Mouse (Mus musculus) ovary, postnatal 10 days (tissue): ENCODE results near the gene AC131692.1.

Experiments
- DNase-seq: peaks from one replicate; pipeline ENCODE4 v3.0.0; 2022; ENCODE audit warnings: low spot score

The AC131692.1 gene

DNA sequence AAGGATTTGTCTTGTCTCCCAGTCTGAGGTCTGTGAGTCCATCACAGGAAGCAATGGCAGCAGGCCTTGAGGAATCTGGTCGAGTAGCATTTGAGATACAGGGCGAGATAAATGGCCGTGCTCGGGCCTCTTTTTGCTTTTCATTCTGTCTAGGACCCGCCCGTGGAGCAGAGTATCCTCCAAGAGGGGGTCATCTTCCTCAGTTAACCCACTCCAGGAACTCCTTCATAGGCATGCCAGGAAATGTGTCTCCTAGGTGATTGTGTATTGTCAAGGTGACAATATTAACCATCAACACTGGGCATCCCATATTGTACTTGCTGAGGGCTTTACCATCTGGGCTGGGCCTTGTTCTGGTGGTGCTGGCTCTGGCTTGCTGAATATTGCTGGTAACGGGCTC is at the start of gene AC131692.1:
AC131692.1 (plus strand) TSS at position 301 of the 400 bp plus-strand sequence.
- no peak for DNase-seq

GRCm38 (mm10) chr19:6045366-6046293 is 48.6 kb upstream of the AC131692.1 start:
- DNase-seq, result no peak

DNA sequence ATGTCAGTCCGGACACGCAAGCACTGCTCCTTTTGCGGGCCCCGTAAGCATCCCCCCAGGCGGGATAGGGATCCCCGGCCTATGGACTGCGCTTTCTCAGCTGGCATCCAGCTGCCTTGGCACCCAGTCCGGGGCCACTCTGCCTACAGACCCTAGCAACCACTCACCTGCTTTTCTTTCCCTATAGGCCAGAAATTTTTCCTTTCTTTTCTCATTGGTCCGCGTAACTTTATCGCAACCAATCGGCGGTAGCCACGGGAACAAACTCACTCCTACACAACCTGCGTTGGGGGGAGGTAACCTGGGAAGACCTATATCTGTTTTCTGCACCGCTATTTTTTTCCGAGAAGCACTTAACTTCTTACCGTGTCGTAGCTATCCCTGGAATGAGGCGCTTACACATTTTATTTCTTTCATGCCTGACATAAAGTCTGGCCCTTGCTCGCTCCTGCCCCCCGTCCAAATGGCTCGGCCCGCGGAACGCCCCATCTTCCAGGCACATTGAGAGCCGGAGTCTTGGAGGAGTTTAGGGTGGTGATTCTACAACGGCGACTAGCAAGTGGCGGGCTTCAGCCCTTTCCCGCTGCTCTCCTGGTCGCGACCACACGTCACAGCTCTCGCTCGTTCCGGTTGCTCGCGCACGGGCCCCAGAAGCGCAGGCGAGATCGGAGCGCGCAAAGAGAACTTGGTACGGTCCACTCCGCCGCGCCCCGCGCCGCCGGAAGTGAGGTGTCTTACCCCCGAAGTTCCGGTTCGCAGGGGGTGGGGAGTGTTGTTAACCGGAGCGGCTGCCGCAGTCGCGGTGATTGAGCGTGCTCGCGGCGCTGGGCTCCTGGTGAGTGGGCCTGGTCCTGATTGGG is 47.7 kb upstream of the AC131692.1 start, which contains the start of gene Syvn1:
Syvn1 (plus strand) TSS at position 283 of the 860 bp plus-strand sequence.
- DNase-seq, result peak; percentile 78

GRCm38 (mm10) chr19:6047154-6047898 is 46.9 kb upstream of the AC131692.1 start:
- DNase-seq, result no peak

DNA sequence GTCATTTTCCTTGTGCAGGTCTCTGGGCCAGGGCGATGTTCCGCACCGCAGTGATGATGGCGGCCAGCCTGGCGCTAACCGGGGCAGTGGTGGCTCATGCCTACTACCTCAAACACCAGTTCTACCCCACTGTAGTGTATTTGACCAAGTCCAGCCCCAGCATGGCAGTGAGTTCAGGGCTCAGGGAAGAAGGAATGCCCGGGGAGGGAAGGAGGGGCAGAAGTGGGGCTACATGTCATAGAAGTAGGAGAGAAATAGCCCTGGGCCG is 46.4 kb upstream of the AC131692.1 start:
- DNase-seq, result no peak

DNA sequence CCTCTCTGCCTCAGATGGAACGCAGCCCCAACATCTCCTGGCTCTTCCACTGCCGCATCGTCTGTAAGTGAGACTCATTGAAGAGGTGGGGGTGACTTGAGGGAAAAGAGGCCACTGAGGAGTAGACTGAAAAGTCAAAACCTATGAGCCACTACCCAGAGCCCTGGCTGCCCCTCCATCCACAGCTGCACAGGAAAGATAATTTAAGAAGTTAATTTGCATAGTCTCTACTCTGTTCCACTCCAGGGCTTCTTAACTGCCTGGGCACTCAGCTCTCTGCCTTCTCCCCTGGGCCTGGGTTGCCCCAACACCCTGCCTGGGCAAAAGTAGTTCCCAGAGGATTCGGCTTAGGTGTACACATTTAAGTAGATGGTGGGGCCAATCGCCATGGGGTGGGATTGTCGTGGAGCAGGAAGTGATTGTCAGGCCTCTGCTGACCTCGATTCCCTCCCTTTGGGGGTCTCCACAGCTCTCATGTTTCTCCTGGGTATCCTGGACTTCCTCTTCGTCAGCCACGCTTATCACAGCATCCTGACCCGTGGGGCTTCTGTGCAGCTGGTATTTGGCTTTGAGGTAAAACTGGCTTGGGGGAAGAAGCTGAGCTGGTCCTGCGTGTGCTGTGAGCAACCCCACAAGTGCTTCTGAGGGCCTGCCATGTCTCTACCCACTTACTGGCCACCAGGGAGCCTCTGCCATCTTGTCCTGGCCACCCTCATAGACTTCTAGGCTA is 45.4 kb upstream of the AC131692.1 start:
- DNase-seq, result no peak

- DNase-seq, result no peak
Measured at GRCm38 (mm10) chr19:6052516-6052915, 41.7 kb upstream of the AC131692.1 start.

DNA sequence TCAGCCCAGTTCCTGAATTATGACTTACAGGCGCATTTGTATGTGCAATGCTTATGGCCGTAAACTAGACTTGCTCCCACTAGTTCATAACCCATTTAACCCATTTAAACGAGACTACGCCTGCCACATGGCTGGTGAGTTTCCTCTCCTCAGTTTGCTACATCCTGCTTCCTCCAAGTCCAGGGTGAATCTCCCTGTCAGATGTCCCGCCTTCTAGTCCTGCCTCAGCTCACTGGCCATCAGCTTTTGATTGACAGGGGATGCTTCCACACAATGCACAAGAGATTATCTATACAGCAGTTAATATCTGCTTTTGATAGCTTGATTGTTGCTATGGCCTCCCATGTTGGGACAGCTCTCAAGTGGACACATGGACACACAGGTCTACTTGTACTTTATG is 39.9 kb upstream of the AC131692.1 start:
- no peak for DNase-seq

GRCm38 (mm10) chr19:6056696-6057095 is 37.5 kb upstream of the AC131692.1 start:
- no peak for DNase-seq

DNA sequence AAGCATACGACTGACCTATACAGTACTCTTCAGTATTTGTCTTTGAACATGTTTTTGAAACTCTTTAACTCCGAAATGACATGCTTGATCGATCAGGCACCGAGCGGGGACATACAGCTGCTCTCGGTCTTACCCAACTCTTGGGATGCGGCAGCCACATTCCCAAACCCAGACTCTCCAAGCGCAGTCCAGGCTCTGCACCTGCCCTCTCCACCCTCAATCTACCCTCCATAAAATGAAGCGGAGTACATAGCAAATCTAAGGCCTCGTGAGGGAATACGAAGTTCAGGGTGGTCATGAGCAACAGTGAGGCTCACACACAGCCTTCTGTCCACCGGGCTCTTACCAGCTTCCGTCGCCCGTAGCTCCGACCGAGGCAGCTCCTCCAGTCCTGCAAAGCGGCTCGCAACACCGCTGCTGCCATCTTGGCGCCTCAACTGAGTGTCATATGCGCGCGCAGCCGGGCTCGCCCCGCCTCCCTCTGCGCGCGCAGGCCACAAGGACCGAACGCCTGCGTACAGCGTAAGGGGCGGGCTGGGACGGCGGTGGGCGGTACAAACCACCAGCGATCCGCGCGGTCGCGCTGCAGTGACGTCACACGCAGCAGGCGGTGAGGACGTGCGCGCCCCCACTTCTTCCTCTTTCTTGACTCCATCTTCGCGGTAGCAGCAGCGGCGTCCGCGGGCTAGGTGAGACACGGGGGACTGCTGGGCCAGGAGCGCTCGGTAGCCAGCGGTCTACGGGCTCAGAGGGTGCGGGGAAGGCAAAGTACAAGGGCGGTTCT is 36.7 kb upstream of the AC131692.1 start, which contains the start of the genes Mrpl49 and Fau:
Mrpl49 (minus strand) TSS at position 473 of the 784 bp plus-strand sequence.
Fau (plus strand) TSS at position 532 of the 784 bp plus-strand sequence.
- peak; percentile 96 for DNase-seq

- no peak for DNase-seq
Measured at GRCm38 (mm10) chr19:6058513-6058912, 35.7 kb upstream of the AC131692.1 start.

GRCm38 (mm10) chr19:6058966-6059365 is 35.3 kb upstream of the AC131692.1 start:
- no peak for DNase-seq

- DNase-seq, result no peak
Measured at GRCm38 (mm10) chr19:6061021-6061533, 33.1 kb upstream of the AC131692.1 start, which contains the start of gene Znhit2. Znhit2 (plus strand) TSS chr19:6061192.

- DNase-seq, result no peak
Measured at GRCm38 (mm10) chr19:6061641-6062302, 32.4 kb upstream of the AC131692.1 start.

- DNase-seq, result no peak
Measured at GRCm38 (mm10) chr19:6062418-6062817, 31.8 kb upstream of the AC131692.1 start.

DNA sequence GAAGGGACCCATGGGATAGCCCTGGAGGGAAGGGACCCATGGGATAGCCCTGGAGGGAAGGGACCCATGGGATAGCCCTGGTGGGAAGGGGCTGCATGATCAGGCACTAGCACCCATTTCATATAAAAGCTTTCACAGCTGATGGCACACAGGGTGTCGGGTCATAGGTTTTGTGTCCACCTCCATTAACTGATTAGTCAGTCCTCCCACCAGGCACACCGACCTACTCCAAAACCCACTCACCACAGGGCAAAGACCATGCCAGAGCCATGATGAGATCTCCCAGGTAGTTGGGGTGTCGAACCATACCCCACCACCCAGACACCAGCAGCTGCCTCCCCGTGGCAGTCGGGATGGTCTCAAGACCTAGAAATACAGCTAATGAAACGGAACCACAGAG is 31.1 kb upstream of the AC131692.1 start:
- DNase-seq, result no peak

- DNase-seq, result no peak
Measured at GRCm38 (mm10) chr19:6066571-6066970, 27.6 kb upstream of the AC131692.1 start.

DNA sequence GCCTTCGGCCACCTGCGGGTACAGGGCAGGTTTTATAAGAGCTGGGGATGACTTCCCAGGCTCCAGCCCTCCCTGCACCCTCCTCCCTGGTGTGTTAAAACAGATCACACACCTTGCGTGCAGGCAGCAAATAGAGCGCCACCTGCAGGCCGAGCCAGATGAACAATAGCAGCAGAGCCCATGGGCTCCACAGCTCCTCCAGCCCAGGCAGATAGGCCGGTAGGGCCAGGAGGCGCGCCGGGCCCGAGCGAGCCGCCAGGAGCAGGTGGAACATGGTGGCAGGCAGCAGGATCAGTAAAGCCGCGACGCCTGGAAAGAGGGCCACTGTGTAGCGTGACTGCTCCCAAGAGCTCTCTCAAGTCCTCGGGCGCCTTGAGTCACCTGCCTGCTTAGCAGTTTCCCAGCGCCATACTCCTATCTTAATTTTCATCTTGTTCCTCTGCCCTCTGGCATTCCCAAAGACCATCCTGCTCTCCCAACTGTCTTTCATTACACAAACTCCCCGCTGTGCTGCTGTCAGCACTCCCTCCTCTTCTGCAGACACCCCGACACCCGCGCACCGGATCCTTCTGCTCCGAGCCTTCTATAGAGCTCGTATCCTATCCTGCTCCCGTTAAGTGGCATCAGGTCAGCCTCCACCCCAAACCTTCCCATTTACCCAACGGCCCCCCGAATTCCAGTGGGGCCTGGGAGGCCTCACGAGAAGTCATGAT is 27.1 kb upstream of the AC131692.1 start:
- no peak for DNase-seq
